Mouse (Mus musculus): ENCODE measurements around the gene Smagp.

DNA sequence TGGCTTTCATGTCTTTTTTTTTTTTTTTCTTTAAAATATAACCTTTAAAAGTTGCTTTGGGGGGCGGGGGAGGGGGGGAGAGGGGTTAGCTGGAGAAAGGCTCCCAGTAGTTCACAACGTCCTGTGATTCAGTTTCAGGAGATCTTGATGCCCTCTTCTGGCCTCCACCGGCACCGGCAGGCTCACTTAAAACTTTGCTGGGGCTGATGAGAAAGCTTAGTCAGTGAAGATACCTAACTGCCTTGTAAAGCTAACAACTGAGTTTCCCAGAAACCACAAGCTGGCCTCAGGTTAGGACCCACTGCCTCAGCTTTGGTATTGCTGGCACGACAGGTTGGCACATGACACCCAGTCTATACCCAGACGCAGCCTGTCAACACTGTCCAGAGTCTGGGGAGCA, 921 bp upstream of the Smagp start:
- peak; percentile 10; the same call in 1 of the 2 replicates for TF ChIP-seq CTCF (IDR thresholded peaks at IDR 0.05; ENCODE audit: low read depth, low read length)
- no peak for TF ChIP-seq POLR2A (IDR thresholded peaks at IDR 0.05; ENCODE audit: borderline replicate concordance, low read depth, low read length)

All from bone marrow macrophage, adult 2 months (primary cell).